Mouse (Mus musculus) cerebellum, adult 8-10 months (tissue): Measurements from ENCODE around the gene Ccdc88a.

Experiments used
- DNase-seq: peaks from one replicate; pipeline ENCODE4 v3.0.0; 2022

The Ccdc88a gene

DNA sequence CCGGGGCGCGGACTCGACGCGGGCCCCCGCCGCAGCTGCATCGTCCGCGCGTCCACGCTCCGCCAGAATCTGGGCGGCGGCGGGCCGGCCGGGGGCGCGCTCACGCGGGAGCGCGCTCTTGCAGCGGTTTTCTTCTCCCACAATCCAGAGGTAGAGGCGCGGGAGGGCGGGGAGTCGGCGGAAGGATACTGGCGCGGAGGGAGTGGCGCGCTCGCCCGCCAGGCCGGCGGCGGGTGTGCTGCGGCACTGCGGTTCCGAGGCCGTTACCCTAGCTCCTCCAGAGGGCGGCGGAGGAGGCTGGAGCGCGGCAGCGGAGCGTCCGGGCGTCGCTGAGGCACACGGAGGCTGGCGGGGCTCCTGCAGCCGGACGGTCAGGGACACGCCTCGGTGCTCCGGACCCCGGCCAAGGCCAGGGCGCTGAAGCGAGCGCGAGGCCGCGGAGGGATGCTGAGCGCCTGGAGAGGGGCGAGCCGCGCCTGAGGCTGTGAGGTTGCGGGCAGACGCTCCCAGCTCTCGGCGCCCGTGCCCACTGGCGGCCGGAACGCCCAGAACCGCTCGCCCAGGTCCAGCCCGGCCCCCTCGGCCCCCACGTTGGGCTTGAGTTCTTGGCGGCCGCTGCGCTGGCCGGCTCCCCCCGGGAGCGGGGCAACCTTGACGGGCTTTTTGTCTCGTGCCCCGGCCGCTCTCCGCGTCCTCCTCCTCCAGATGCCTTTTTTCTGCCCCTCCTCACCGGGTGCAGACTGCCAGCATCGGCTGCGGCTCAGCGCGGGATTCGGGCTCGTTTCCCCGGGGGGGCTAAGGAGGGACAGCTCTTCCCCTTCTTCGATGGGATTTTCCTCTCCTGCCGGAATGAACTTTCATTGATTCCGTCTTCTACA, at the start of gene Ccdc88a:
Gene Ccdc88a (plus strand): TSS at position 263 of the 878 bp plus-strand sequence.
- peak; percentile 90 for DNase-seq

DNA sequence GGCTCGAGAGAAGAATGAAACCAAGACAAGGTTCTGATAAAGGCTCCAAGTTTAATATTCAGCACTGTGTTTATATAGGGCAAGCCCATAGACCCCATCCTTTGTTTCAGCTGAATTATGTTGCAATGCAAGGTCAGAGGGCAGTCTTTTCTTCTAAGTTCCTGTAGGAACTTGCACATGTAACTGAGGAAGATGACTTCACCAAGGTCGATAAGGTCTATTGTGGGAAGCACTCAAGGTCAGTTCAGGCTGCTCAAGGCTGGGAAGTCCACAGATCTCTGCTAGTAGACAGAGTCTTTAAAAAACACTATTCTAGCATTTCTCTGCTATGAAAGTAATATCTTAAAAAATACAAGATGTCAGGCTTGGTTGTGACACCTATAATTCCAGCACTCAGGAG, 38.0 kb upstream of the Ccdc88a start:
- DNase-seq, result no peak

- DNase-seq, result no peak
These were observed 32.2 kb upstream of the Ccdc88a start for GRCm38 (mm10) chr11:29341259-29341658.

GRCm38 (mm10) chr11:29344891-29345657, 28.4 kb upstream of the Ccdc88a start:
- no peak for DNase-seq

GRCm38 (mm10) chr11:29345673-29346286, 27.7 kb upstream of the Ccdc88a start:
- DNase-seq, result no peak

GRCm38 (mm10) chr11:29350891-29351290, 22.6 kb upstream of the Ccdc88a start:
- peak; percentile 45 for DNase-seq

- peak; percentile 25 for DNase-seq
These were observed 21.2 kb upstream of the Ccdc88a start for GRCm38 (mm10) chr11:29352214-29352613.

DNA sequence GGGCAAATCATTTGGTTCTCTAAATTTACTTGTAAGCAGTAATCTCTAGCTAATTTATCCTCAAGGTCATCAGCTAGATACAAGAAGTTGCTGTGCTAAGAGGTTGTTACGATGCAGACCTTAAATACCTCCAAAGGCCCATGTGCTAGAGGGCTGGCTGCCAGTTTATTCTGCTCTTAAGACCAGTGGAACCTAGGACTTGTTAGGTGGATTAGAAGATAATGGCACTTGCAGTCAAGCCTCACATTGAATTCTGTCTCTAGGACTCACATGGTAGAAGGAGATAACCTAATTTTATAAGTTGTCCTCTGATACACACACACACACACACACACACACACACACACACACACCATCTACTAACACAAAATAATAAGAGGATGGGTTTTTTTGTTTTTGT, 5.3 kb upstream of the Ccdc88a start:
- no peak for DNase-seq

DNA sequence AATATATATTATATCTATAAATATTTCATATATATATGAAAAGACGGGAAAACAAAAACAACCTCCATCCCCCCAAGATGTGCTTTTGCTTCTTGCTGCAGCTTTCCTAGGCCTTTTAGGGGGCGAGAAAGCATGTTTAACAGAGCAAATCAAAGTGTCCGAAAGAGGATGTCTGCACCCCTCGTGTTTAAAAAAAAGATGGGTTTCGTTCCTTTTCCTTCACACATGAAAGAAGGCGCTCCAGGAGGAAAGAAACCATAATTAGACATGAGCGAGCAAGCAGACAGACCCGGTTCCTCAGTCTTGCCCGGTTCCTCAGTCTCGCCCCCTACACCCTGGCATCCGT, 435 bp upstream of the Ccdc88a start:
- DNase-seq, result no peak

GRCm38 (mm10) chr11:29374274-29374656, 807 bp downstream of the Ccdc88a start:
- DNase-seq, result no peak

DNA sequence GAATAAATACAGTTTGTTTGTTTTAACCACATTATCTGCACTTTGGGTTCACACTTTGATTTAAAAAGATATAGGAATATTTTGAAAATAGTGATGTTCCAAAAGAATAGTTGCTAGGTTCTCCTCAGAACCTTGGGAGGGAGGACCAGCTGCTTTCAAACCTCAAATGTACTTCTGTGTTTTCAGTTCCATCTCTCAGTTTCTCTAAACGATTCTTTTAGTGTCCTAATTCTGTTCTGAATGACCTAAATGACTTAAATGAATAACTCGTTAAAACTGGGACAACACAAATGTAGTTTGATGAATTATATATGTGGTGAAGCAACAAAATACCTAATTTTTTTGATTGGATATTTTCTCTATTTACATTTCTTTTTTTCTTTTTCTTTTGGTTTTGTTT, 3.2 kb downstream of the Ccdc88a start:
- DNase-seq, result no peak

GRCm38 (mm10) chr11:29378751-29379150, 5.3 kb downstream of the Ccdc88a start:
- DNase-seq, result no peak

- DNase-seq, result no peak
These were observed 10.0 kb downstream of the Ccdc88a start for GRCm38 (mm10) chr11:29383493-29383892.

- DNase-seq, result no peak
These were observed 10.5 kb downstream of the Ccdc88a start for GRCm38 (mm10) chr11:29384001-29384400.

DNA sequence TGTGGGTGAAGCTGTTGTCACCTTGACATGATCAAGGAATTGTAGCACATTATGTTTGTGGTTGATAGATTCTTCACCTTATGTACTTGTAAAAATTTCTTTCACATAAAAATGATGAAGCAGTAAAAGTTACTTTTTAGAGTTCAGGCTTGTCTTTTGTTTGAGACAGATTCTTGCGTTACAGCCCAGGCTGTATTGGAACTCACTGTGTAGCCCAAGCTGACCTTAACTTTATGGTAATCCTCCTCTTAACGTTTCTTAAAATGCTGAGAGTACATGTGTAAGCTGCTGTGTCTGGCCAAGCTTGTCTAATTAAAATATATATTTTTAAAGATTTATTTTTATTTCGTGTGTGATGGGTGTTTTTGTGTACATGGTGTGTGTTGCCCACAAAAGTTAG, 11.2 kb downstream of the Ccdc88a start:
- DNase-seq, result no peak

GRCm38 (mm10) chr11:29389913-29390312, 16.5 kb downstream of the Ccdc88a start:
- no peak for DNase-seq

- DNase-seq, result no peak
These were observed 21.8 kb downstream of the Ccdc88a start for GRCm38 (mm10) chr11:29395135-29395746.

DNA sequence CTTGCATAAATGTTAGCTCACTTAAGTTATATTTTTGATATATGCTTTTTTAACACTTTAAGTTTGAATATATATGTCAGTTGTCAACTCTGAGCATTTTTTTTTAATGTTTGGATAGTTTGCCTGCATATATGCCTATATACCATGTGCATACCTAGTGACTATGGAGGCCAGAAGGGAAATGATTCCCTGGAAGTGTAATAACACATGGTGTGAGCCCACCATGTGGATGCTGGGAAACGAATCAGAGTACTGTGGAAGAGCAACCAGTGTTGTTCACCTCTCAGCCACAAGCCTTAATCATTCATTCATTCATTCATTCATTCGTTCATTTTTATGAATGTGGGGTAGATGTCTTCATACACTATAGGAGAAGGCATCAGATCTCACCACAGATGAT, 26.9 kb downstream of the Ccdc88a start:
- DNase-seq, result no peak

DNA sequence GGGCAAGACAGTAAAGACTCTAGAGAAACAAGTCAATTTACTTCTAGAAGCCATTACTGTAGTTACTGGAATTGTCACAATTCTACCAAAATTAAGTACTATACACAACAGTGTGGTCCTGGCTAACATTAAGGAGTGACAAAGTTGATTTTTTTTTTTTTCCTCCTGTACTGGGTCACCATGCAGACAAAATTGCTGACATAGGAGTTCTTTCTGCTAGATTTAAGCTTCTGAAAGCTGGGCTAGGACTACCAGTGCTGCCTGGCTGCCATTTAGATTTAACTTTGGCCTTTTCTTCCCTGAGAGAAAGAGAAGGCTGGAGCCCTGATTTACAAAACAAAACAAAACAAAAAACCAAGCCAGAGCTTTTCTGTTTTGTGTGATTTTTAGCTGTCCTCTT, 32.8 kb downstream of the Ccdc88a start:
- no peak for DNase-seq

- no peak for DNase-seq
These were observed 50.0 kb downstream of the Ccdc88a start for GRCm38 (mm10) chr11:29423496-29423895.

GRCm38 (mm10) chr11:29428774-29429173, 55.3 kb downstream of the Ccdc88a start:
- peak; percentile 14 for DNase-seq

- no peak for DNase-seq
These were observed 57.6 kb downstream of the Ccdc88a start for GRCm38 (mm10) chr11:29431011-29431410.

DNA sequence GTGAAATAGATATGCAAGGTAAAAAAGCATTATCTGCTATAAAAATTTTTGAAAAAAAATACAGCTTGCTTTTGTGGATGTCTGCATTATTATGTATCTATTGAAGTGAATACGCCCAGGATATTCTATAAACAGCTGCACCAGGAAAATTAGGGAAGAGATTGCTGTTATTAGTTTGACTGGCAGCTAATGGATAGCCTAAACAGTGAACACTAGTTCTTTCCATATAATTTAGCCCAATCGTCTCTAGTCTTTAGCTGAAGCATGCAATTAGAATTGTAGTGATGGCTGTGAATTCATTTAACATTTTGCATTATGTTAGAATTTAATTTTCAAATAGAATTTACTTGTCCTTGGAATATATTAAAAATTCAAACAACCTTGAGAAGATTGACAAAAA, 75.3 kb downstream of the Ccdc88a start:
- DNase-seq, result no peak
